29 mouse cellular contexts compared by ENCODE assay signal in genomic region chr14:99392813-99393212, GRCm38 (mm10).
A peak's percentile ranks its signal among the peaks of the same experiment; 100 is the strongest.
DNase-seq lines count a peak whose midpoint lies in the region; ATAC-seq and TF ChIP-seq lines count a peak whose summit lies in the region.
"Had no signal": no experiment of that assay in that cellular context is flagged by ENCODE, and none has a peak within 500 bp of the region (broad histone marks: within the 10 kb centered on the region; RNA-seq: fewer than 3 reads in every experiment).

No protein-coding gene starts in this region.

- peak overlapping the region; percentile 55; the same call in 1 of the 2 replicates for H3K4me2 ChIP-seq in CH12.LX (ENCODE audit: insufficient read depth, low read depth, poor library complexity, severe bottlenecking)
- H3K4me2 ChIP-seq in intestine, embryonic 16.5 days (ENCODE audit: low read depth, low read length): no peak overlapping the region
- H3K4me2 ChIP-seq: embryonic facial prominence, embryonic 13.5 days; forebrain, embryonic 12.5 days; forebrain, embryonic 15.5 days; heart, embryonic 13.5 days; hindbrain, embryonic 14.5 days had no signal

- TF ChIP-seq CTCF in CH12.LX (conservative IDR thresholded peaks at IDR 0.05 in 1 of 2, IDR thresholded peaks at IDR 0.05 in 1 of 2; ENCODE audit: low read depth in 2 of 2, low read length in 2 of 2): no peak

- dilution Hi-C loops in CH12.LX (cut with MboI; ENCODE audit: extremely low pct_ligation_motif_present, extremely low pct_unique_long_range_greater_than_20kb, low sequenced_read_pairs): no loop called here

- no peak; the same call in 1 of the 2 replicates for TF ChIP-seq RAD21 in CH12.LX (IDR thresholded peaks at IDR 0.05; ENCODE audit: low read depth, low read length)

- no peak overlapping the region for H3K4me3 ChIP-seq in CH12.LX (replicated peaks in 1 of 3; ENCODE audit: low read depth in 2 of 3, low read length in 2 of 3, poor library complexity in 1 of 3)
- H3K4me3 ChIP-seq in intestine, embryonic 16.5 days (ENCODE audit: low read length): no peak overlapping the region
- H3K4me3 ChIP-seq: embryonic facial prominence, embryonic 10.5 days; embryonic facial prominence, embryonic 13.5 days; erythroblast, embryonic 14.5 days; forebrain, embryonic 12.5 days; forebrain, embryonic 15.5 days; heart, embryonic 10.5 days; heart, embryonic 13.5 days had no signal

- no peak overlapping the region for H3K9ac ChIP-seq in CH12.LX (ENCODE audit: insufficient read depth, low read depth)
- 0 out of 2 replicates have a peak overlapping the region, but pooled peaks have one; percentile 11 for H3K9ac ChIP-seq in intestine, embryonic 16.5 days (ENCODE audit: low read depth, low read length)
- H3K9ac ChIP-seq: embryonic facial prominence, embryonic 13.5 days; forebrain, embryonic 12.5 days; forebrain, embryonic 15.5 days; heart, embryonic 13.5 days; hindbrain, embryonic 14.5 days had no signal

- H3K27ac ChIP-seq in CH12.LX (ENCODE audit: insufficient read depth, low read depth): no peak overlapping the region; the same call in 1 of the 2 replicates
- peak overlapping the region; percentile 90 for H3K27ac ChIP-seq in intestine, embryonic 16.5 days (ENCODE audit: low read length)
- H3K27ac ChIP-seq: embryonic facial prominence, embryonic 10.5 days; embryonic facial prominence, embryonic 13.5 days; forebrain, embryonic 12.5 days; forebrain, embryonic 15.5 days; heart, embryonic 10.5 days; heart, embryonic 13.5 days; hindbrain, embryonic 14.5 days; hindbrain, postnatal 0 days had no signal

- peak; percentile 77 for DNase-seq in A20 (ENCODE audit: low read depth, low spot score)
- peak; percentile 85 for DNase-seq in CH12.LX (ENCODE audit: extremely low read depth)
- DNase-seq in splenic B cell, adult 2 months (ENCODE audit: low read depth, low spot score): peak; percentile 1
- DNase-seq in cerebellum, adult 9-10 months: no peak
- no peak for DNase-seq in lung, postnatal 25 days (ENCODE audit: low spot score)
- DNase-seq: adrenal gland, adult 2 months; adrenal gland, postnatal 14 days; cerebellum, adult 11 months; cerebellum, adult 2 months; cerebellum, postnatal 10 days; cerebellum, postnatal 36 days; embryo, embryonic 11 days; gastrocnemius, postnatal 10 days; heart, adult 18-20 months; heart, postnatal 14 days; heart, postnatal 4 days had no signal

- H3K27me3 ChIP-seq in CH12.LX (replicated peaks): no peaks in the 10 kb centered on the region
- H3K27me3 ChIP-seq in intestine, embryonic 16.5 days (replicated peaks; ENCODE audit: control insufficient read depth, insufficient read depth, low read length): no peaks in the 10 kb centered on the region
- H3K27me3 ChIP-seq in splenic B cell, adult 2 months (ENCODE audit: control insufficient read depth, insufficient read depth, low read length, poor library complexity, severe bottlenecking): no peaks in the 10 kb centered on the region
- H3K27me3 ChIP-seq: embryonic facial prominence, embryonic 13.5 days; forebrain, embryonic 12.5 days; forebrain, embryonic 15.5 days; heart, embryonic 13.5 days; Patski had no signal

- 0 out of 2 replicates have a peak, but pooled peaks have one; percentile 4 for ATAC-seq in intestine, embryonic 16.5 days
- ATAC-seq: forebrain, embryonic 15.5 days; hindbrain, postnatal 0 days; inflammation-experienced regulatory T-cells, adult 6 months; Patski had no signal

- 48% methylated on average over 2 of the region's 2 CpGs for WGBS in intestine, embryonic 16.5 days

- no peaks in the 10 kb centered on the region for H3K79me2 ChIP-seq in CH12.LX (replicated peaks; ENCODE audit: control insufficient read depth, extremely low read depth, insufficient read depth, poor library complexity, severe bottlenecking)

- peaks cover 12 to 41% of the 10 kb centered on the region in 2 experiments for H3K4me1 ChIP-seq in CH12.LX (ENCODE audit: control insufficient read depth in 1 of 2, insufficient read depth in 2 of 2)
- peaks cover 3% of the 10 kb centered on the region; the same call in 1 of the 2 replicates for H3K4me1 ChIP-seq in intestine, embryonic 16.5 days (ENCODE audit: control insufficient read depth, insufficient read depth, low read length)
- H3K4me1 ChIP-seq: embryonic facial prominence, embryonic 10.5 days; forebrain, embryonic 12.5 days; forebrain, embryonic 15.5 days; heart, embryonic 10.5 days; heart, embryonic 13.5 days had no signal

- no peaks in the 10 kb centered on the region for H3K9me3 ChIP-seq in CH12.LX (replicated peaks; ENCODE audit: low read length)
- H3K9me3 ChIP-seq in intestine, embryonic 16.5 days (ENCODE audit: control insufficient read depth, low read length): no peaks in the 10 kb centered on the region
- H3K9me3 ChIP-seq: embryonic facial prominence, embryonic 10.5 days; embryonic facial prominence, embryonic 13.5 days; forebrain, embryonic 12.5 days; forebrain, embryonic 15.5 days; heart, embryonic 10.5 days; heart, embryonic 13.5 days had no signal

- H3K36me3 ChIP-seq in CH12.LX (replicated peaks in 1 of 2; ENCODE audit: control insufficient read depth in 1 of 2, insufficient read depth in 1 of 2, low read length in 1 of 2): no peaks in the 10 kb centered on the region
- no peaks in the 10 kb centered on the region for H3K36me3 ChIP-seq in intestine, embryonic 16.5 days (ENCODE audit: control insufficient read depth, insufficient read depth, low read length)
- H3K36me3 ChIP-seq in splenic B cell, adult 2 months (ENCODE audit: control insufficient read depth, insufficient read depth, low read length, poor library complexity, severe bottlenecking): no peaks in the 10 kb centered on the region
- H3K36me3 ChIP-seq: embryonic facial prominence, embryonic 10.5 days; embryonic facial prominence, embryonic 13.5 days; forebrain, embryonic 12.5 days; forebrain, embryonic 15.5 days; G1E; heart, embryonic 10.5 days; heart, embryonic 13.5 days had no signal

- in situ Hi-C loops in CH12.LX (cut with MboI; ENCODE audit: low pct_ligation_motif_present, low pct_unique_long_range_greater_than_20kb, low sequenced_read_pairs): no loop called here

- no peak; the same call in none of the 2 replicates for TF ChIP-seq EP300 in CH12.LX (IDR thresholded peaks at IDR 0.05; ENCODE audit: low read length)

- TF ChIP-seq POLR2A in CH12.LX (IDR thresholded peaks at IDR 0.05; ENCODE audit: low read depth, low read length): no peak

TF ChIP-seq in CH12.LX, 34 proteins besides CTCF, POLR2A, EP300 and RAD21 (continues in another document):
- no peak for TF ChIP-seq MAZ (IDR thresholded peaks at IDR 0.05; ENCODE audit: low read depth, low read length)
- TF ChIP-seq MEF2A (IDR thresholded peaks at IDR 0.05; ENCODE audit: borderline replicate concordance, low read depth, low read length): peak; percentile 37; the same call in 1 of the 2 replicates
- TF ChIP-seq RCOR1 (conservative IDR thresholded peaks at IDR 0.05; ENCODE audit: low read depth, low read length): no peak
- TF ChIP-seq IRF4 (IDR thresholded peaks at IDR 0.05; ENCODE audit: low read depth, low read length): 0 out of 2 replicates have a peak, but pooled peaks have one; percentile 42
- no peak for TF ChIP-seq USF1 (IDR thresholded peaks at IDR 0.05; ENCODE audit: low read depth, low read length)
- TF ChIP-seq SMC3 (IDR thresholded peaks at IDR 0.05; ENCODE audit: low read depth, low read length): no peak
- no peak for TF ChIP-seq CHD2 (IDR thresholded peaks at IDR 0.05; ENCODE audit: low read length)
- peak; percentile 52; the same call in 1 of the 2 replicates for TF ChIP-seq ETS1 (conservative IDR thresholded peaks at IDR 0.05; ENCODE audit: low read depth, low read length)
- TF ChIP-seq MAX (IDR thresholded peaks at IDR 0.05; ENCODE audit: low read length): peak; percentile 84
- 0 out of 2 replicates have a peak, but pooled peaks have one; percentile 10 for TF ChIP-seq MAFK (IDR thresholded peaks at IDR 0.05; ENCODE audit: insufficient replicate concordance, low read length)
- no peak for TF ChIP-seq CHD1 (IDR thresholded peaks at IDR 0.05; ENCODE audit: low read depth, low read length)
- 0 out of 2 replicates have a peak, but pooled peaks have one; percentile 6 for TF ChIP-seq NELFE (IDR thresholded peaks at IDR 0.05; ENCODE audit: low read depth, low read length)
- TF ChIP-seq USF2 (conservative IDR thresholded peaks at IDR 0.05; ENCODE audit: low read depth, low read length): no peak
- TF ChIP-seq MYC (IDR thresholded peaks at IDR 0.05; ENCODE audit: low read depth, low read length): 0 out of 2 replicates have a peak, but pooled peaks have one; percentile 50
- no peak for TF ChIP-seq E2F4 (IDR thresholded peaks at IDR 0.05; ENCODE audit: insufficient replicate concordance, low read depth, low read length)
- TF ChIP-seq JUND (conservative IDR thresholded peaks at IDR 0.05; ENCODE audit: low read depth, low read length): 0 out of 2 replicates have a peak, but pooled peaks have one; percentile 20
- TF ChIP-seq TBP (conservative IDR thresholded peaks at IDR 0.05; ENCODE audit: low read depth, low read length): 0 out of 2 replicates have a peak, but pooled peaks have one; percentile 43
- no peak for TF ChIP-seq UBTF (IDR thresholded peaks at IDR 0.05; ENCODE audit: low read depth, low read length)
- no peak for TF ChIP-seq PAX5 (IDR thresholded peaks at IDR 0.05; ENCODE audit: low read length)
- no peak for TF ChIP-seq MXI1 (IDR thresholded peaks at IDR 0.05; ENCODE audit: low read depth, low read length)
- TF ChIP-seq TCF12 (IDR thresholded peaks at IDR 0.05; ENCODE audit: low read depth, low read length): peak; percentile 67; the same call in 1 of the 2 replicates
- TF ChIP-seq ZNF384 (IDR thresholded peaks at IDR 0.05; ENCODE audit: low read depth, low read length): no peak
- no peak for TF ChIP-seq ZC3H11A (IDR thresholded peaks at IDR 0.05; ENCODE audit: low read depth, low read length)
- TF ChIP-seq NRF1 (IDR thresholded peaks at IDR 0.05; ENCODE audit: low read depth, low read length): no peak
- no peak for TF ChIP-seq GABPA (IDR thresholded peaks at IDR 0.05; ENCODE audit: insufficient replicate concordance, low read depth, low read length)
- TF ChIP-seq SIN3A (IDR thresholded peaks at IDR 0.05; ENCODE audit: low read length): no peak
- TF ChIP-seq ELF1 (IDR thresholded peaks at IDR 0.05; ENCODE audit: low read depth, low read length): peak; percentile 43
- peak; percentile 63 for TF ChIP-seq BHLHE40 (IDR thresholded peaks at IDR 0.05; ENCODE audit: low read depth, low read length)
- TF ChIP-seq ZMIZ1 (IDR thresholded peaks at IDR 0.05; ENCODE audit: low read depth, low read length): no peak
- no peak for TF ChIP-seq HCFC1 (IDR thresholded peaks at IDR 0.05; ENCODE audit: low read depth, low read length)
- no peak; the same call in 1 of the 2 replicates for TF ChIP-seq JUN (IDR thresholded peaks at IDR 0.05; ENCODE audit: insufficient read depth, low read depth, low read length)
- TF ChIP-seq ZKSCAN1 (IDR thresholded peaks at IDR 0.05; ENCODE audit: borderline replicate concordance, low read depth, low read length): no peak
- TF ChIP-seq KAT2A (IDR thresholded peaks at IDR 0.05; ENCODE audit: insufficient replicate concordance, low read length): no peak

Comparison
In these comparisons a context has a peak if more than half of its experiments do, and no peak if none do; other contexts are left out.
1. DNase-seq: peak in A20 (single experiment), CH12.LX (single experiment) and splenic B cell, adult 2 months (single experiment); none in cerebellum, adult 9-10 months (single experiment) and lung, postnatal 25 days (single experiment).